Mouse (Mus musculus) bone marrow, adult 2 months (tissue): ENCODE data around the gene Hs2st1. TPM values are rescaled to one million over a fixed set of nuclear protein-coding genes. Genes with fewer than 3 reads are reported as not detected.

Experiments
- H3K27ac ChIP-seq: fragments of 200-500 bp; 2 replicates; pipeline ENCODE4 v1.5.1; 2012; ENCODE audit warnings: low read depth, mild to moderate bottlenecking, control low read depth, inconsistent platforms, low read length; ENCODE audit not compliant: control insufficient read depth, poor library complexity, insufficient read depth
- H3K4me1 ChIP-seq: fragments of 200-500 bp; 2 replicates; pipeline ENCODE4 v1.6.1; 2011; ENCODE audit warnings: low read length; ENCODE audit not compliant: control insufficient read depth, insufficient read depth
- H3K4me3 ChIP-seq: fragments of 200-500 bp; replicated peaks from 2 replicates; pipeline ENCODE3; 2011; ENCODE audit warnings: mild to moderate bottlenecking, low read depth, low read length, control low read depth; ENCODE audit not compliant: control insufficient read depth
- CTCF ChIP-seq: fragments of 200-500 bp; IDR thresholded peaks from 2 replicates; pipeline ENCODE4 v1.5.1; 2011; ENCODE audit warnings: low read length, control low read depth; ENCODE audit not compliant: control insufficient read depth, insufficient read depth
- POLR2A ChIP-seq: fragments of 200-500 bp; IDR thresholded peaks from 2 replicates; pipeline ENCODE4 v1.6.1; 2011; ENCODE audit warnings: low read depth, mild to moderate bottlenecking, control low read depth, low read length, borderline replicate concordance; ENCODE audit not compliant: control insufficient read depth
- WGBS: fragments of 180-500 bp; shearing (Covaris S2); methylation state at CpG from one replicate; pipeline ENCODE4 v1.1.7; 2018; 5-methylcytosine and 5-hydroxymethylcytosine counted together
- polyA plus RNA-seq: library from polyadenylated mRNA; stranded (reverse); fragments of >200 nt; gene quantifications from 2 replicates; pipeline ENCODE4 v1.2.4, GENCODE M21; 2011; ENCODE audit warnings: low replicate concordance; ENCODE audit not compliant: missing spikeins, insufficient read depth, insufficient read length

The Hs2st1 gene
- polyA plus RNA-seq, 1 experiment = 5.2 TPM

DNA sequence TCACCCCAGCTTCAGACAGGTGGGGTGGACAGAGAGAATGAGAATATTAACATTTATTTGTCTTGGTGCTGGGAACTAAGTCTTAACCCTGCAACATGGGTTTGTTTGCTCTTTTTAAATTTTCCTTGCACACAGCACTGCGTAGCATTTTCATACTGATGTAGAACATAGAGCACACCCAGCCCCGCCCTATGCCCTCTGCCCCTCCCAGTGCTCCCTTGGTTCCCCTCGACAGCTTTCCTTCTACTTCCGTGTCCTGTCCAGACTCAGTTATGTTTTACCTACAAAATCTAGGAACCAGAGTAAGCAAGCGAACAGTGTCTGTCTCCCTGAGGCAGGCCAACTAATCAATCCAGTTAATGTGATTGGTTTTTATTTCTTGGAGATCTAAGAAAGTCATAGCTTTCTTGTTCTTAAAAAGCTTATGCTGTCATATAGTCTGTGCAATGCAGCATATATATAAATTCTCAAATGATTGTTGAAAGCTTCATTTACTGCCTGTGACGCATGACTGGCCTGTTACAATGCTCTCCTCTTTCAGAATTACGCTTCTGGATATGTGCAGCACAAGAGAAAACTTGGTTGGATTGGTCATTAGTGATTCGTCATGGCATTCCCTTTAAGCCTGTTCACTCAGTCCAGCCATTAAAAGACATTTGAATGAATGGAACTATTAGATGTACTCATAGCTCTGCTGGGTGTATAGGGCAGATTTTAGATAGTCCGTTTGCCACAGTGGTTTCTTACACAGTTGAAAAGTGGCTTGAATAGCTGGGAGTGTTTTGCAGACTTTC, 23.2 kb upstream of the Hs2st1 start:
- WGBS = 82% methylated on average over 9 of the region's 9 CpGs
- no peak overlapping the region for H3K27ac ChIP-seq

GRCm38 (mm10) chr3:144589189-144589890, 19.4 kb upstream of the Hs2st1 start:
- WGBS = 85% methylated on average over 8 of the region's 8 CpGs
- TF ChIP-seq CTCF (no peak), POLR2A (no peak)
- H3K4me3 ChIP-seq = no peak overlapping the region
- H3K27ac ChIP-seq = no peak overlapping the region
- no peaks in the 10 kb centered on the region; the same call in 1 of the 2 replicates for H3K4me1 ChIP-seq

More for the DNA sequence above, 23.2 kb upstream of the Hs2st1 start:
- no peak overlapping the region for H3K4me3 ChIP-seq
- TF ChIP-seq POLR2A (no peak), CTCF (no peak)
- no peaks in the 10 kb centered on the region for H3K4me1 ChIP-seq

GRCm38 (mm10) chr3:144586731-144587130, 16.8 kb upstream of the Hs2st1 start:
- TF ChIP-seq CTCF = no peak
- no peak for TF ChIP-seq POLR2A
- Histone ChIP-seq H3K4me3 (no peak overlapping the region), H3K4me1 (no peaks in the 10 kb centered on the region; the same call in 1 of the 2 replicates), H3K27ac (no peak overlapping the region)
- WGBS = 88% methylated on average over 7 of the region's 7 CpGs

- Histone ChIP-seq H3K4me3 (no peak overlapping the region), H3K4me1 (no peaks in the 10 kb centered on the region; the same call in 1 of the 2 replicates), H3K27ac (no peak overlapping the region)
- 40% methylated on average over 6 of the region's 6 CpGs for WGBS
- TF ChIP-seq CTCF (no peak), POLR2A (no peak)
Measured at GRCm38 (mm10) chr3:144584789-144585553, 15.0 kb upstream of the Hs2st1 start.

- no peak for TF ChIP-seq POLR2A
- no peak for TF ChIP-seq CTCF
Measured at GRCm38 (mm10) chr3:144583789-144584188, 13.8 kb upstream of the Hs2st1 start.

DNA sequence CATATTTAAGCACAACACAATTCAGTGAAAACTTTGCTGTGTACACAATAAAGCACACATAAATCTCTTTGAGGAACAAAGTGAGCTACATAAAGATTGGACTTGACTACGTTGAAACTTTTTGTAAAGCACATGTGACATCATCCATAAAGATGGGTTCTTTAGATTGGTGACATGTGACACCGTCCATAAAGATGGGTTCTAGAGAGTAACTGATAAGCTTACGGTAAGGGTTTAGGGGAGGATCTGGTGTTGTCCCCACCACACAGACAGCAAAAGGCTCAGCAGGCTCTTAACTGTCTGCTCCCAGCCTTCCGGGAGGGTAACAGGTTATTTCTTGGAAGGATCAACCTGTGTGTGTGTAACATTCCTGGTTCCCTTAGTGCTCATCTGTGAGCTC, 12.3 kb upstream of the Hs2st1 start:
- Histone ChIP-seq H3K4me3 (no peak overlapping the region), H3K4me1 (no peaks in the 10 kb centered on the region; the same call in 1 of the 2 replicates), H3K27ac (no peak overlapping the region)
- WGBS = 71% methylated on average over 4 of the region's 4 CpGs
- TF ChIP-seq POLR2A (no peak), CTCF (no peak)

More at GRCm38 (mm10) chr3:144583789-144584188, 13.8 kb upstream of the Hs2st1 start:
- no peak overlapping the region for H3K27ac ChIP-seq
- WGBS = 86% methylated on average over 5 of the region's 5 CpGs
- no peak overlapping the region for H3K4me3 ChIP-seq
- no peaks in the 10 kb centered on the region; the same call in 1 of the 2 replicates for H3K4me1 ChIP-seq

GRCm38 (mm10) chr3:144581842-144582241, 11.9 kb upstream of the Hs2st1 start:
- Histone ChIP-seq H3K4me3 (no peak overlapping the region), H3K4me1 (no peaks in the 10 kb centered on the region; the same call in 1 of the 2 replicates), H3K27ac (no peak overlapping the region)
- TF ChIP-seq CTCF (no peak), POLR2A (no peak)
- WGBS = 59% methylated on average over 3 of the region's 3 CpGs
